20 mouse cellular contexts compared by ENCODE assay signal in the genomic region with DNA sequence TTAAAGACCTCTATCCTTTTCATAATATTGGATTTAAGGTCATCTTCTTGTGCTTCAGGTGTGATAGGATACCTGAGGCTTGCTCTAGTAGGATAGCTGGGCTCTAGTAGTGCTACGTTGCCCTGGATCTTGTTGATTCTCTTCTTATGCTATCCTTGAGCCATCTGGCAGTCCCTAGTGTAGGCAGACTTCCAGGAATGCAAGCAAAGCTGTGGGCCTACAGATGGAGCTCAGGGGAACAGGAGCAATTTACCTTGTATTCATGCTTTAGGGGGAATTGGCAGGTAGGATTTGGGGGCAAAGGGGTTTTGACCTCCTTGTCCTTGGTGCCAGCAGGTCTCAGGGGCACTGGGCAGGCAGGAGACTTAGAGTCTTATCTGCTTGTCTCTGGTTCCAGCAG.
A peak's percentile ranks its signal among the peaks of the same experiment; 100 is the strongest.
DNase-seq lines count a peak whose midpoint lies in the region; ATAC-seq lines count a peak whose summit lies in the region.
"Had no signal": no experiment of that assay in that cellular context is flagged by ENCODE, and none has a peak within 500 bp of the region (broad histone marks: within the 10 kb centered on the region; RNA-seq: fewer than 3 reads in every experiment).

No protein-coding gene starts in this region.

- peak; percentile 64; the same call in 1 of the 2 replicates for ATAC-seq in frontal cortex, adult (ENCODE audit: low TSS enrichment)
- ATAC-seq: CD4-positive, CD25-positive, alpha-beta regulatory T cell, adult 4 months; forebrain, embryonic 15.5 days; hindbrain, embryonic 16.5 days; inflammation-experienced regulatory T-cells, adult 6 months had no signal

- DNase-seq in cerebellum, postnatal 10 days, result peak; percentile 70
- DNase-seq in cerebellum, adult 11-12 months, result no peak
- DNase-seq in frontal cortex, postnatal 14 days (ENCODE audit: low spot score in 2 of 2), result no peak
- DNase-seq in left cerebral cortex, postnatal 4 days, result peak; percentile 2
- no peak for DNase-seq in left cerebral cortex, postnatal 36 days (ENCODE audit: low spot score in 2 of 2)
- peak; percentile 27 to 28 for DNase-seq in right cerebral cortex, postnatal 10 days (ENCODE audit: low spot score in 2 of 2)
- DNase-seq in right cerebral cortex, postnatal 25 days, result no peak
- DNase-seq: adrenal gland, postnatal 14 days; B cell, adult 2 months; cerebellum, adult 9-10 months; embryo, embryonic 11 days; gastrocnemius, adult 2 months; gastrocnemius, postnatal 25 days; heart, postnatal 10 days; heart, postnatal 4 days had no signal

- intact Hi-C loops in left cerebral cortex, postnatal 4 days (cut with DNase I), result no loop called here
- intact Hi-C loops in left cerebral cortex, postnatal 36 days (cut with DNase I), result no loop called here

Comparison
In these comparisons a context has a peak if more than half of its experiments do, and no peak if none do; other contexts are left out.
1. DNase-seq: peak in cerebellum, postnatal 10 days (2 of 2), left cerebral cortex, postnatal 4 days (single experiment) and right cerebral cortex, postnatal 10 days (2 of 2); none in cerebellum, adult 11-12 months (single experiment), frontal cortex, postnatal 14 days (0 of 2), left cerebral cortex, postnatal 36 days (0 of 2) and right cerebral cortex, postnatal 25 days (single experiment).